Mouse (Mus musculus) ZHBTc4 (cell line): ENCODE measurements around the gene Pus10.
A peak's percentile ranks its signal among the peaks of the same experiment; 100 is the strongest.

ENCODE experiments used
- DNase-seq: peaks from one replicate; pipeline ENCODE4 v3.0.0-alpha.2; 2011; ENCODE audit warnings: low read depth, low spot score

The Pus10 gene

DNA sequence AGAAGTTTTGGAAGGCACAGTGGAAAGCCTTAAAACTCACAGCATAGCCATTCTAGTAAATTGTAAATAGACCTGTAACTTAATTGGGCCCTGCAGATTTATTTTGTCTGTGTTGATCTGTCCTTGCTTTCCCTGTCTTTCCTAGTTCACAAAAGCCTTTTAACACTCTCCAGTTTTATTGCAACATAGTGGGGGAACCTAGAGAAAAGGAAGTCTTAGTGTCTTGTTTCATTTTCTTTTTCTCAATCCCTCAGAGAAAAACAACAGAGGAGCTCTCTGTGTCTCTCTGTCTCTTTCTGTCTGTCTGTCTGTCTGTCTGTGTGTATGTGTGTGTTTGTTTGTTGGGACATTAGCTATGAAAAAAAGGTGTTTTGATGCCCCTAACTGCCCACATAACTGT, 30.4 kb downstream of the Pus10 start:
- no peak for DNase-seq

DNA sequence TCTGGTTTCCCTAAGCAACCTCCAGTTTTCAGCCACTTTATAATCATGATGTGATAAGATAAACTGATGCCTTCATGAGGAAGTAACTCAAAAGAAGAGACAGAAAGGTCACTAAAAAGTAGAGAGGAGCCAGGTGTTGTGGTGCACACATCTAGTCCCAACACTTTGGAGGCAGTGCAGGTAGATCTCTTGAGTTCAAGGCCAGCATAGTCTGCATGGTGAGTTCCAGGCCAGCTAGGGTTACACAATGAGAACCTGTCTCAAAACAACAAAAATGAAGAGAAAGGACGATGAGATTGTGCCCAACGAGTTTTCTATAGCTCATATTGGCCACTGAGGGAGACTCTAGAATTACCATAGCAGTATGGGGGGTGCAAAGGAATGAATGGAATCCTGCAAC, 33.1 kb downstream of the Pus10 start:
- no peak for DNase-seq

DNA sequence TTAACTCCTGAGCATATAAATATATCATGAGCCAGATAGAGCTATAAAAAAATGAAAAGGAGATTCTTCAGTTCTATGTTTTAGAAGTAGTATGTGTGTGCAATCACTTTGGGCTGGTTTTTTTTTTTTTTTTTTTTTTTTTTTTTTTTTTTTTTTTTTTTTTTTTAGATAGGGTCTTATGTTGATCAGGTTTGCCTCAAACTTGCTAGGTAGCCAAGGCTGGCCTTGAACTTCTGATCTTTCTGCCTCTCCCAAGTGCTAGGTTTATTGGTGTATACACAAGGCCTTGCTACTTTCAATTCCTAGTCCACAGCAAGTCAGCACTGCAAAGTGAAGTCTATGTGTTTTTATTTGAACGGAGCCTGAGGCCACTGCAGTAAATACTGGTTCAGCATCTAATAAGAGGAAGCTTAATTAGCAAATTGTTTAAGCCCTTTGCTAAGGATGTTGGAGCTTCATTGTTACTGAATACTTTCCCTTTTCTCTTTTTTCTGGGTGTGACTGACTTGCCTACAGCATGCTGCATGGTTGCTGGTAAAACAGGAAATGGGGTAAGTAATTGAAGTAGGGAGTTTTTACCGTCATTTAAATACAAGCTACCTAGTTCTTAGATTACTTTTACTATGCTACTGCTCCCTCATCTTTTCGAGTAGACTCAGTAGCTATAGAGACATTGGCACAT, 34.1 kb downstream of the Pus10 start:
- peak; percentile 49 for DNase-seq

DNA sequence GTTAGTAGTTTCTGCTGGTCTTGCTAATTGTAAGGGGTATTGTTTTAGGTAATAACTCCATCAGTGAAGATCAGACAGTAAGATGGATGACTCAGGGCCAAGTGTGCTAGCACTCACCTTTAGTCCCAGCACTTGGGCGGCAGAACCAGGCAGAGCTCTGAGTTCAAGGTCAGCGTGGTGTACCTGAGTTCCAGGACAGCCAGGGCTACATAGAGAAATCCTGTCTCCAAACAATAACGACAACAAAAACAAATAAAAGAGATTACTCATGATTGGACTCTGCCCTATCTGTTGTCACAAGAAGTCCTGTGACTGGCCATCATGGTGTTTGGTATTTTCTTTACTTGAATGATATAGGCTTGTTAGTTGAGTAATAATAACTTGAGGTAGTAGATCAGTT, 36.4 kb downstream of the Pus10 start:
- DNase-seq: no peak

DNA sequence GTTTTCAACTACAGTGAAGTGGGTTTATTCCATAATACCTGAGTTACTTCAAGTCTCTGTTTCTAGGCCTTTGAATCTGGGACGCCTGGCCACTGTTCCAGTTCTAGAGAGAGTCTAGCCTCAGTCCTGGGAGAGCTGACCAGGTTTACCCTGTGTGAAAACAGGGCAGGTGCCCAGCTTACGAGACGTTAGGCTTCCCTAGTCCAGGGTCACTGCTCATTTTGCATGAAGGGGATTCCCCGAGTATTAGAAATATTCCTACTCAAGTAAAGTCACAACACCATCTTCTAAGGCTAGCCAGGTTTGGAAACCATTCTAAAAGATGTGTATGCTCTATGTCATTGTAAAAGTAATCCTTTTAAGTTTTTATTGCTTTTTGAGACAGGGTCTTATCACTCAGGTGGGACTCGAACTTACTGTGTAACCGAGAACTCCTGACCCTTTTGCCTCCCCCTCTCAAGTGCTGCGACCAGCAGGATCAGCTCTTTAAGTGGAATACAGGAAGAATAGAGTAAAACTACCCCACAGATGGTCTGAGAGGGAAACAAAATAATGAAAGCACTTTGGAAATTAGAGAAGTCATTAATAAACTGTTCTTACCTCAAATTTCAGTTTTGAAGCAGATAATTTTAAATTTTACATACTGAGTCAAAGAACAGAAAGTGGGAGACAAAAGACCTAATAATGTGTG, 39.3 kb downstream of the Pus10 start:
- no peak for DNase-seq

DNA sequence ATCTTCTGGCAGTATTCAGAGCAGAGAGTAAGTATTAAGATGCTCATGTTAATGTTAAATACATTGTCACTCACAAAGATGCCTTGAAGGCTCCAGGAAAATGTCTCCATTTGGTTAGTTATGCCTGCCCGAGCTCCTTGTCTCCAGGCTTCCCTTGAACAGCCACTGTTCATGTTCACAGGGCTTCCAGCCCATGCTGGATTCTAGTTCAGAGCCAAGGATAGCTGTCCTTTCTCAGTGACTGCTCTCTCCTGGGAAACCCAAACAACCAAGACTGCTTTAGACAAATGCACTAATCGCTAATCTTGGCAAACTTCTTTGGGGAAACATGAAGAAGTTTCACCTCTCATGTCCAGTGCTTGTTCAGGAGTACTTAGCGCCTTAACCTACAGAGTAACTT, 46.8 kb downstream of the Pus10 start:
- no peak for DNase-seq

DNA sequence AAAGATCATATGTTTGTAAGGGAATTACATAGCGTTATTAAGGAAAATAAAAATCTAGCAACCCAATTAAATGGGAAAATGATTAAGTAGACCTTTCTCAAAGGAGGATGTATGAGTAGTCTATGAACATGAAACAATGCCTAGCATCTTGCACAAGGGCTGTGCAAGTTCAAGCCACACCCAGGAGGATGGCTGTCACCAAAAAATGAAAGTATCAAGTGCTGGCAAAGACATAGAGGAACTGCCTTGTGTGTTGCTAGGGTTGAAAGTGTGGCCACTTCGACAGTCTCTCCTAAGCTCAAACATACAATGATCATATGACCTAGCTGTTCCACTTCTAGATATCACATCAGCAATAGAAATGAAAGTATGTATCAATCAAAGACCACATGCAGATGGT, 53.4 kb downstream of the Pus10 start:
- no peak for DNase-seq

DNA sequence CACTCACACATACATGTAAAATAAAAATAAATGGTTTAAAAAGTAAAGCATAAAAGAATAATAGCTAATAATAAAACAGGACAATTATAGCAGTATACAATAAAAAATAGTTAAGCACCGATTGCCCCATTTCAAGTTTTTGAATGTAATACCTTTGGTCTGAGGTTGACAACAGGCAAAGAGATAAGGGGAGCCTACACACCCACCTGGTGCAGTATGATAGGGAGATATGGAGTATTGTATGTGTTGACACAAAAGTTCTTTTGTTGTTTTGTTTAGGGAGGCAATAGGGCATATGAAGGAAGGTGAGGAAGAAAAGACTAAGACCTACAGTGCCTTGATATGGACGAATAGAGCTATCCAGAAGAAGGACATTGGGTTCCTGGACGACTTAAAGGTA, 54.4 kb downstream of the Pus10 start:
- DNase-seq: no peak

DNA sequence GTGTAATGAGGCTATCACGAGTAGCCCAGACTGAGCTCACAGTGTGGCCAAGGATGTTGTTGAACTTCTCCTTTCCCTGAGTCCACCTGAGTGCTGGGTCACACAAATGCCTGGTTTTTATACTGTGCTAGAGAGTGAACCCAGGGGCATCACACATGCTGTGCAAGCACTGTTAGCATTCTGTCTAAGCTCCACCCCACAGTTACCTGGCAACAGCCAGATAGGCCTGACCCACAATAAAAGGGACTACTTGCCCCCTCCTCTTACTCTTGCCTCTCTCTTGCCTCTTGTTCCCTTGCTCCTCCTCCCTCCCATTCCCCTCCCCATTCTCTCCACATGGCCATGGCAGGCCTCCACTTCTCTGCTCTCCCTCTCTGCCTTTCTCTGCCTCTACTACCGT, 56.9 kb downstream of the Pus10 start:
- peak; percentile 71 for DNase-seq

DNA sequence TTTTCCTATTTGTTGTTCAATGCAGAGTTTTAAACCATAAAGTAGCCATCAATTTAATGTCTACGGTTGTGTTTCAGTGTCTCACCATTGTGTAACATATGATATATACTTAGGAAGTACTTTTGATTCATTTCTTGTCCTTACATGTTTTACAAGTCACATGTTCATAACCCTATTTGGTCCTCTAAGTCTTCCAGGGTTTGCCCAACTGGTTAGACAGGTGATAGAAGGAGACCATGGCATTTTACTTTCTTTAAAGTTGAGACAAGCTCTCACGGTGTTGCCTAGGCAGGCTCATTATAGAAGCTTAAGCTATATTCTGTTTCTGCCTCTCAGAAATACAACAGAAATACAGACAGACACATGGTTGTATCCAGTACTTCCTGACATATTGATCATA, 60.4 kb downstream of the Pus10 start:
- no peak for DNase-seq

DNA sequence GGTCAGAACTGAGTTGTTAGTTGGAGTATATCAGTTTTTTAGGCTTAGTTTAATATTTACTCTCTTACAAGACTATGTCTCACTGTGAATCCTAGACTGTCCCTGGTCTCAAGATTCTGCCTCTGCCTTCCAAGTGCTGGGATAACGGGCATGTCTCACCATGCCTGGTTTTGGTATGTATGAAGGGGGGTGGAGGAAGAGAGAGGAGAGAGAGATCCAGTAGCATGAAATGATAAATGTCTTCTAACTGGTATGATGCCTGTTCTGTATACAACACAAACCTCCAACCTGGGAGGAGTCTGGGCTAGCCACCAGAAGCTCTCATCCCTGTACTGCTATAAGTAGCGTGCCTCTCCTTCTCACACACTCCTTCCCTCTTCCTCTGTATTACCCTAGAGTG, 61.0 kb downstream of the Pus10 start:
- no peak for DNase-seq

DNA sequence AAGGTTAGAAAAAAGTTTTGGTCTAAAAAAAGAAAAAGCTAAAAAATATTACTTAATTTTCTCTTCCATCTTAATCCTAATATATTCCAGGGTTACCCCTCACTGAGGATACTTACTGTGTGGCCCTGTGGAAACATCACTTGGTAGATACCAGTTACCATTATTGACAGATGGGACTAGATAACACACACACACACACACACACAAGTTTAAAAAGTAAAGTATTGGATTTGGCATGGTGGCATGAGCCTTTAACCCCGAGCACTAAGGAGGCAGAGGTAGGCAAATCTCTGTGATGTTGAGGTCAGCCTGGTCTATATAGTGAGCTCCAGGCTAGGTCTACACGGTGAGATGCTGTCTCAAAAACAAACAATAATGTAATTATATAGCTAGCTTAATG, 62.7 kb downstream of the Pus10 start:
- no peak for DNase-seq

DNA sequence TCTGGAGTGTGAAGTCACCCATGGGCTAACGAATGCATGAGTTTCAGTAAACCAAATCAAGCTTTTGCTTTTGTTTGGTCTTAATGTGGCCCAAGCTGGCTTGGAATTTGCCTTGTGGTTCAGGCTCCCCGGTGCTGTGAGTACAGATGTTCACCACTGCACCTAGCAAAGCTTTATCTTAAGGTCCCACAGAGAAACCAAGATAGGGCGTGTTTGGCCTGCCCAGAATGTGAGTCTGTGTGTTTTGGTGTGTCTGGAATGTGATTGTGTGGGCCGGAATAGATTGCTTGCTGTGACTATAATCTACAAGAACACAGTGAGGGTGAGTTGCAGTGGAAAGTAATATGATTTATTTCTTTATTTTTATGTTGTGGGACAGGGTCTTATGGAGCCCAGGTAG, 64.6 kb downstream of the Pus10 start:
- peak; percentile 41 for DNase-seq

DNA sequence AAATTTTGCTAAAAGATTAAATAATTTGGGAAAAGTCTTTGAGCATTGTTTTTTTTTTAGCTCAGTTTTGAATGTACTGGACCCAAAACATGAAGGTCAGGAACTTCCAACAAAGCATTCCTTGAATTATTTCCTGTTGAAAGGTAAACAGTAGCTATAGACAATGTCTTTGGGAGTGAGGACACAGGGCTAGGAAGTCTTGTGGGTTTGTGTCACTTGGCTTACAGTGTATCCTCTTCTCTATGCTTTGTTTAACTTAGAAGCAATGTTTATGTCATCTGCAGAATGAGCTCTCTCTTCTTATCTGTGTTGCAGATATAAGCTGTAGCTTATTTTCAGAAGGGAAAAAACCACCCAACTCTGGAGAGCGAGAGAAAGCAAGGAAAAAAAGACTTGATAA, 67.4 kb downstream of the Pus10 start:
- no peak for DNase-seq

DNA sequence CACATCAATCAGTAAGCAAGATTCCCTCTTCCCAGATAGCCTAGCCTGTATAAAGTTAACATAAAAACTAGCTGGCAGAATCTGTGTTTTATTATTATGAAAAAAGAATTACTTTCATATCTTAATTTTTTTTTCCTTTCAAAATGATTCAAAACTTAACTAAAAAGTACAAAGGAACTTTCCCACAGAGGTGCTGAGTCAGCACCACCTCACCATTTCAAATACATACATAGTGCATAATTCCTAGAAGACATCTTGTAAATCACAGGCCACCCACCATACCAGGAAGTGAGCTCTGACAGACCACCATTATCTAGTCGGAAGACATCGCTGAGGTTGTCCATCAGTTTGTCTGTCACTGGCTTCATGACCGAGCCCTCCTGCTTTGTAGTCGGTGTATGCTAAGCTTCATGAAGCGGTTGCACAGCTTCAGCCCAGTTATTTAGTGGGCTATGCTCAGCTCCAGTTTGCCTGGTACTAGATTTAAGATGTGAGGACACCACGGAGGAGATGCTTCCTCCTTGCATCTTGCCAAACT, 69.3 kb downstream of the Pus10 start:
- no peak for DNase-seq

DNA sequence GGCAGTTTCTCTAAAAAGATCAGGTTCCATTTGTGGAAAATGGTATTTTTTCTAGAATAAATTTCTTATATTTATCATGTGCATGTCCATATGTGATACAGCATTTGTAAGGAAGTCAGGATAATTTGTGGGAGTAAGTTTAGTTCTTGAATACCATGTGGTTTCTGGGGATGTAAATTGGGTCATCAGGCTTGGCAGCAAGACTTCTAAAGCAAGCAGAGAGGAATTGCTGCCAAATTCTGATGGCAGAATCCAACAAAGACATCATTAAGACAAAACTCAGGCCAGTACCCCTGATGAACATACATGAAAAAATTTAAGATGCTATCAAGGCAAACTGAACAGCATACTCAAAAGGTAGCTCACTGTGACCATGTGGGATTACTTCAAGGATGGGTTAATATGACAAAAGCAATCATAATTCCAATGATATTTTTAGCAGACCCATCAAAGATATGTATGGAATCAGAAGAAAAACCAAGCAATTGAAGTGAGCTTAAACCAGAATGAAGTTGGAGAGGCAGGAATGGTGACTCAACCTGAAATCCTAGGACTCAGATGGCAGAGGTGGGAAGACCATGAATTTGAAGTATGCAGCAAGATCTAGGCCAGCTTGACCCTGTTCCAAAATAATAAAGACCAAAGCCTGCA, 70.5 kb downstream of the Pus10 start:
- DNase-seq: no peak

DNA sequence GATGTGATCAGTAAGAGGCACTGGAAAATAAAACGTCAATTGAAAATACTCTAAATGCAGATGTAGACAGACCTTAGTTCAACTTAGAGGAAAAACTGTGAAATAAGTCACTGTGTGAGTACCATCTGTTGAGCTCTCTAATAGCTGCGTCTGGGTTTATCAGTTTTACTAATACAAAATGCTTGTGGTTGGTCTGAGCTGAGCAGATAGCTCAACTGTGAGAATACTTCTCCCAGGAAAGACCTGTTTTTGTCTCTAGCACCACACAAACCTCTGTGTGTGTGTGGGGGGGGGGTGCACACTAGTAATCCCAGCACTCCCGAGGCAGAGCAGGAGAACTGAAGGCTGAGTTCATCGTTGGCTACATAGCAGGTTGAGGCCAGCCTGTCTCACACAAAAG, 75.4 kb downstream of the Pus10 start:
- no peak for DNase-seq

DNA sequence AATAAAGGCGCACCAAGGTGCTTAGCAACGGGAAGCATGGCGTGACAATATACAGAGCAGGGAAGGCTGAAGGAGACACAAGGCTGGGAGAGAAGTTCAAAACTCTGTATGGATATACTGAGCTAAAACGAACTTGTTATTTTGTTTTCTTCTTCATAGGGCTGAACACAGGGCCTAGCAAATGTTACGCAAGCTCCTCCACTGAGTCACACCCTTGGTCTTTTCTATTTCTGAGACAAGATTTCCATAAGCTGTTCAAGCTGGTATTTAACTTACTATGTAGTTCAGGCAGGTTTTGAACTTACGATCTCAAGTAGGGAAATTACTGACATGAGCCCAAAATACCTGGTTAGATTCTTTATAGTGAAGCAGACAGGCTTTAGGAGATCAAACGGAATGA, 75.9 kb downstream of the Pus10 start:
- no peak for DNase-seq

DNA sequence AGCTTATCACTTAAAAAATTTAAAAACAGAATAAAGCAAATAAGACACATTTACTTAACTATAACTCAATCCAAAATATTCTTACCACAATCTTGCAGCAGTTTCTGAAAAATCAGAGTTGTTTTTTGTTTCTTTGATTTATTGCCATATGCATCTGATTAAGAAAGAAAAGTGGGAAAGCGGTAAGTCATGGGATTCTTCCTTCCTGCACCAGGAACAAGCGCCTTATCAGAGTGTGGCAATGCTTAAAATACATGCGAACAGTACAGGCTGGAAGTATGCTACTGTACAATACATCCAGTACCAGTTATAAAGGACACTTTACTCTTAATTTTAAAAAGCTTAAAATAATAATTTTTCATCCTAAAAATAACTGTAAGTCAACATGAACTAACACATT, 78.9 kb downstream of the Pus10 start:
- no peak for DNase-seq

DNA sequence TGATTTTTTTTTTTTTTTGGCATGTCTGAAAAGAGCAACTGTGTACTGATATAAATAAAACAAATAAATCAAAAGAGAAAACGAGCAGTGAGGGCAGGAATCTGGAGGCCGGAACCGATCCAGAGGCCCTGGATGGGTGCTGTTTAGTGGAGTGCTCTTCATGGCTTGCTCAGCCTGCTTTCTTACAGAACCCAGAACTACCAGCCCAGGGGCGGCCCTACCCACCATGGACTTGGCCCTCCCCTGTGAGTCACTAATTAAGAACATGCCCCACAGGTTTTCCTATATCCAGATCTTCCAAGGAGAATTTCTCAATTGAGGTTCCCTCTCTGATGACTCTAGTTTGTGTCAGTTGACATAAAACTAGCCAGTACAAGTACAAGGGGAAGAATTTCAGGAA, 80.6 kb downstream of the Pus10 start:
- no peak for DNase-seq

DNA sequence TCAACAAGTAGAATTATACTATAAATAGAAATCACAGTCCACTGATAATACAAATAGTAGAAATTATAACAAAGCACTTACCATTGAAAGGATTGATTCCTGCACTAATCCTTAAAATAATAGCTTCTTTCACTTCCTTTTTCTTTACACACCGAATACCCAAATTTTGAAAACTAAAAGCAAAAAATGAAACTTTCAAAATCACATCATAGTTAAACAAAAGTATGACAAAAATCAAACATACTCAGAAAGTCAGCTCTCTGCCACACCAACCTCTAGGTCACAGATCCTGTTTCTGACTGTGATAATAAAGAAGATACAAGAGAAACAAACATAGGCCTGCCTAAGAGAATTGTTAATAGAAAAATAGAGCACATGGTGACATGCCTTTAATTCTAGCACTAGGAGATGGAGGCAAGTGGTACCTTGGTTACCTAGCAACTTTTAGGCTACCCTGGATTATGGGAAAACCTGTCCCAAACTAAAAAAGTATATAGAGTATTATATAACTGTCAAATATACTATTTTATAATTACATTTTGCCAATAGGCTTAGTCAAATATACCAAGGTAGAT, 87.7 kb downstream of the Pus10 start:
- no peak for DNase-seq

DNA sequence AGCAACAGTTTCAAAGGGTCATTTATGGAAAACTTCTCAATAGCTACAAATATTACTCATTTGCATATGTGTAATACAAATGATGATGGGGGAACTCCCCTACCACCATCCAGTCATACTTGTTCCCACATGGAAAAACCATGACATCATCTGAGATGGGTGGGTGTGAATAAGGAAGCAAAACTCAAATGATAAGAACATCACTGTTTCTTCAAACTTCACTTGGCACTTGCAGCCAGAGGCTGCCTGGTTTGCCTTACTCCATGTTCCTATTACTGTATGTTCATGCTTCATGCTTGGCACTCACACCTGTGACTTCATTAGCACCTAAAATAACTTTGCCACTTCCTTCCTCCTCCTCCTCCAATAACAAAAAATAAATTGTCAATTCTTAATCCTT, 88.9 kb downstream of the Pus10 start:
- DNase-seq: no peak

DNA sequence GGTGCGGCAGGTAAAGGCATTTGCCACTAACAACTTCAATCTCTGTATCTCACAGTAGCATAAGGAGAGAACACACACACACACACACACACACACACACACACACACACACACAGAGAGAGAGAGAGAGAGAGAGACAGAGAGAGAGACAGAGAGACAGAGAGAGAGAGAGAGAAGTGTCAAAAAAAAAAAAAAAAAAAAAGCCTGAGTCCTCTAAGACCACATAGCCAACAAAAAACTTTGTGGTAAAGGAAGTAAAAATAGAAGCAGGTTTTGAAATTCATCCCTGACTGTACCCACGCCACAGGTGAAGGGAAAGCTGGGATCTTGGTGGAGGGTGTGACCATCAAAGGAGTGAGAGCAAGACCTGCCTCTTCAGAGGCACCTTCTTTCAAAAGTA, 92.7 kb downstream of the Pus10 start:
- DNase-seq: no peak
